Mouse (Mus musculus): ENCODE data around the gene Tpgs1.

The Tpgs1 gene

DNA sequence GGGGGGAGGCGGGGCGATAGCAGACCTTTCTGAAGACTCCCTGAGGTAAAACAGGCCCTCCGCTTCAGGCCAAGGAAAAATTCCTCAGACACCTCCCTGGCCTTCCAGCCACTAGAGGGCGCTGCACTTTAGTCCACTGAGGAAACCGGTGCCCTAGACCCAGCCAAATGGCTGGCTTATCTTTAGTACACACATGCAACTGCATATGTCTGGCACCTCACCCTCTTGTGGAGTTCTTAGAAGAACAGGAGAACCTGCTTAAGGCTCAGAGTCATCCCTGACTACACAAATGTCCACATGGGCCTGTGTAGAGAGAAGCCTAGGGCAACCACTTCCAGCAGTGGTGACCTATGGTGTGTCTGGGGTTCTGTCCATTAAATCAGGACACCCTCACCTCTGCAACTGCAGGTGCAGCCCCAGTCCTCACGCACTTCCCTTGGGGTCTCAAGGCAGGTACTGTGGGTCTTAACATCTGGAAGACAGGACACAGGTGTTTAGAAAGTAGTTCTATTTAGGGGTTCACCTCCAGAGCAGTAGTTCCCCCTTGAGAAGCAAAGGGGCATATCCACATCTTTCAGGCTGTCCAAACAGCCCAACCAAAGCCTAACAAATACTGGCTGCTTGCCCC is 43.4 kb downstream of the Tpgs1 start:
- no peak for DNase-seq (ENCODE audit: low spot score)

DNA sequence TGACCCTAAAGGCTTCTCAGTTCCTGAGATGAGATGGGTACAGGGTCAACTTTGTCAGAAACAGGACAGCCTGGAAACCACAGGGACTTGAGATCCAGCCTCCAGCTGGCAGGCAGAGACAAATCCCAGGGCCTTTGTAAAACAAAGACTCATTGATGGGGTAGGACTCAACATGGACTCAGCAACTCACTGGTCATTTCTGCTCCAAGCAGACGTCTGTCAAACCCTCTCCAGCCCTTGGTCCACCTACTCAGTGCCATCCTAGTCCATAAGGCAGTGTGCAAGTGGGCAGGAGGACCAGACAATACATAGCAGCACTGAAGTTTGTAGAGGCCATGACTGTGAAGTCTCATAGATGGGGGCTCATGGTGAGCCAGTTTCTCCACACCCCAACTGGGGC is 44.0 kb downstream of the Tpgs1 start:
- DNase-seq (ENCODE audit: low spot score), result no peak

DNA sequence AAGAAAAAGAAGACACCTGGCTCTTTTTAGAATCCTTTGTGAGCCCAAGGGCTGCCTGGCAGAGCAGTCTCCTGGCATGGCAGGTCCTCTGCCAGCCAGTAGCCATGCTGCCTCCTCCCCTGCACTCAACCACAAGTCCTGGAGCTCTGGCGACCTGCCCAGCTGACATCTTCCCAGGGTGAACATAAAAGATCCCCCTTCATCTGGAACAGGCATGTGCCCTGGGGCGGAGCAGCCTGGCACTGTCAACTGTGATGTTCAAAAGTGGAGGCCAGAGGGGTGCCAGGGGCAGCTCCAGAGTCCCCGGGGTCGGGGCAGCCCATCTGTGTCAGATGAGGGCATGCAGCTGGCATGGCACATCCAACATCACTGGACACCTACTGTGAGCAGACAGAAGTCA is 45.8 kb downstream of the Tpgs1 start:
- no peak for DNase-seq (ENCODE audit: low spot score)

DNA sequence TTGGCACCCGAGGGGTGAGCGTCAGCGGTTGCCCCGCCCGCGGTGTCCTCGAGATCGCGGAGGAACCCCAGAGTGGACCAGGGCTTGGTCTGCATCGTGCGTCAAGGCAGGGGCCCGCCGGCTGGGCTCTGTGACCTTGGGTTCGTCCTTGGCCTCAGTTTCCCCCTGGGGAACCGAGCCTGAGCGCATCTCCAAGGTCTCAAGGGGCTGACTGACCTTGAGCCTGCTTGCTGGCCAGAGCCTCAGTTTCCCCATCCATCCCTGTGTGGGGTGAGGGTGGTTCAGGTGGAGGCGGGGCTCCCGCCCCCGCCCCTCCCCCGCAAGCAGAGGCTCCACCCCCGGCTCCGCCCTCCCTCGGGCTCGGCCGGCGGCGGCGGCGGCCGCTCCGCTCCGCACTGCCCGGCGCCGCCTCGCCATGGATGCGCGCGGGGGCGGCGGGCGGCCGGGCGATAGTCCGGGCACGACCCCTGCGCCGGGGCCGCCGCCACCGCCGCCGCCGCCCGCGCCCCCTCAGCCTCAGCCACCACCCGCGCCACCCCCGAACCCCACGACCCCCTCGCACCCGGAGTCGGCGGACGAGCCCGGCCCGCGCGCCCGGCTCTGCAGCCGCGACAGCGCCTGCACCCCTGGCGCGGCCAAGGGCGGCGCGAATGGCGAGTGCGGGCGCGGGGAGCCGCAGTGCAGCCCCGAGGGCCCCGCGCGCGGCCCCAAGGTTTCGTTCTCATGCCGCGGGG is 47.3 kb downstream of the Tpgs1 start, which contains the start of gene Hcn2:
TSS of gene Hcn2 (plus strand) at position 381 of the 734 bp plus-strand sequence.
- DNase-seq (ENCODE audit: low spot score), result no peak

DNA sequence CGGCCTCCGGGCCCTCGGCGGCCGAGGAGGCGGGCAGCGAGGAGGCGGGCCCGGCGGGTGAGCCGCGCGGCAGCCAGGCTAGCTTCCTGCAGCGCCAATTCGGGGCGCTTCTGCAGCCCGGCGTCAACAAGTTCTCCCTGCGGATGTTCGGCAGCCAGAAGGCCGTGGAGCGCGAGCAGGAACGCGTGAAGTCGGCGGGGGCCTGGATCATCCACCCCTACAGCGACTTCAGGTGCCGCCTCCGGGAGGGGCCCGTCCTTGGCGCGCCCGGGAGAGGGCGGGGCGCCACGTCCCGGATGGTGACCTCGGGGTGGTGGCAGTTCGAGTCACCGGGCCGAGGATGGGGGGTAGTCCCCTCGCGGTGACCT is 47.8 kb downstream of the Tpgs1 start:
- no peak for DNase-seq (ENCODE audit: low spot score)

DNA sequence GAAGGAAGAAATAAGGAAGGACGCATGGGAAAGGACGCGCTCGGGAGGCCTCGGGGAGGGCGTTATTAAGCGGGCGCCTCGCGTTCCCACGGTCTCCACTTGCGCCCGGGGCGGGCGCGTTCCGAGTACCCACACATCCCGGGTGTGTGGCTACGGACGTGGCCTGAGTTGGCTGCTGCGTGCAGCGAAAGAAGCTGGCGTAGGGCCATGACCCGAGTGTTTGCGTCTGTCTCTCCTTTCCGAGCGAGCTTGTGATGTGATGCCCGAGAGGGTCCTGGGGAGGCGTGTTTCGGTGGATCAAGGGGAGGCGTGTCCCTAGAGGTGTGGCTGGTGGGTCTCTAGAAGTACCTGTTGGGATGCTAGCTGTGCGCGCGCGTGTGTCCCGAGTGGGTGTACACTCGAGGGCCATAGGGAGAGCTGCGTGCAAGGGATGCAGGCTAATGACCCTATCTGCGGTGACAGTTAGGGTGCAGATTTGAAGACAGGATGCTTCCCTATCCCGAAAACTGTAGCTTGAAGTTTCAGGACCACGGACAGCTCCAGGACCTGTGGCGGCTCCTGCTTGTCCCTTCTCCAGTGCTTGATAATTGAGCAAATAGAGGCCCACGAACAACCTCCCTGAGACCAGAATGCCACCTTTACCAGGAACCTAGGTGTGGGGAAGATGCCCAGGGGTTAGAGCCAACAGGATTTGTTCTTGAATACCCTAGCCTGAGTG is 48.6 kb downstream of the Tpgs1 start:
- DNase-seq (ENCODE audit: low spot score), result peak; percentile 51

DNA sequence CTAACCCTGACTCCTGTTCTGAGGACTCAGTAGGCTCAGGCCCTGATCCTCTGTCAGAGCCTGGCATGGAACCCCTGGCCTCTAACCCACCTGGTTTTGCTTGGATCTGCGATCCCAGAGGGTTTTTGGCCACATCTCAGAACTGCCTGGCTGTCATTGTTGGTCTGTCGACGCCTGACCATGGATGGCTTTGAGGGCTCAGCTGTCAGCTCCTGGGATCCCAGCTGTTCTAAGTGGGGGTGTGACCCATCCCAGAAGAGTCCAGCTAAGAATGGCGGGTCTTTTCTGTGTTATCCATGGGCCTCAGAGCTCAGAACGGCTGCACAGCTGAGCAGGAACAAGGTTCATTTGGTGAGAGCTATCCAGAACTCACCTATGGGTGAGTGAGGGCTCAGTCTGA is 51.9 kb downstream of the Tpgs1 start:
- DNase-seq (ENCODE audit: low spot score), result no peak

DNA sequence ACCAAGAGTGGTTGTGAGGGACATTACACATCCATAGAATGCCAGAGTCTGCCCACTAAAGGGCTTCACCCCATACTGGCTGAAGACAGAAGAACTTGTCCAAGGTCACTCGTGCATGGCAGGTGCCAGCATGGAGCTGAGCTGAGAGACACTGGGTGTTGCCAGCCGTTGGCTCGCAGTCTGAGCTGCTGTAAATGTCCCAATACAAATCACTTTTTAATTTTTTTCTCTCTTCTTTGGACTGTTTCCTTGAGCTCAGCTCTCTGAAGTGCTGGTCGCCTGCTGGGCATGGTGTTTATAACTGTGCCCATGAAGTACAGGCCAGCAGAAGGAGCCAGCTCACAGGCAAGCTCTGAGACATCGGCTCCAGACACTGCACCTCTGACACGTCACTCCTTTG is 53.9 kb downstream of the Tpgs1 start:
- DNase-seq (ENCODE audit: low spot score), result no peak

DNA sequence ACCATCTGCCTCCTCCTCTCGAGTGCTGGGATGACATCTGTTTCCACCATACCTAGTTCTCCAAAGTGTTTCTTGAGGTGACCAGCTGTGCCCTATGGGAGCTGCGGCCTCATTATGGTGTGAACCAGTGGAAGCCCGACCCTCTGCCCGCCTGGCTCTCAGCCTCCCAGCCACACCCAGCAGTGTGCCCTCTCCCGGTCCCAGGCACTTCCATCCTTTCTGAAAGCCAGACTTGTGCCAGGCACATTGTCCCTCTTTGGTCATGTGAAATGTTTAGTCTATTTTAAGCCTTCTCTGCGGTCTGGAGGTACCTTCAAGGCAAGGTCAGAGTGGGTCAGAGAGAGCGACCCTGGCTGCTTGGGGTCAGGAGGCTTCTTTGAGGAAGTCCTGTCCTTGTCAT is 54.5 kb downstream of the Tpgs1 start:
- DNase-seq (ENCODE audit: low spot score), result no peak

All from ovary, adult 18-20 months (tissue).